Comparison of ENCODE assay signal across 10 mouse cellular contexts in genomic region chr5:41762947-41763730, GRCm38 (mm10). TPM values are rescaled to one million over a fixed set of nuclear protein-coding genes. Genes with fewer than 3 reads are reported as not detected.
DNase-seq lines count a peak whose midpoint lies in the region; ATAC-seq and TF ChIP-seq lines count a peak whose summit lies in the region.
"Had no signal": no experiment of that assay in that cellular context is flagged by ENCODE, and none has a peak within 500 bp of the region (broad histone marks: within the 10 kb centered on the region; RNA-seq: fewer than 3 reads in every experiment).

No protein-coding gene starts in this region.

- ATAC-seq in embryonic facial prominence, embryonic 14.5 days (ENCODE audit: low read depth), result 0 out of 2 replicates have a peak, but pooled peaks have one; percentile 23
- ATAC-seq in limb, embryonic 13.5 days (ENCODE audit: low FRiP score, low read depth), result peak; percentile 42

- intact Hi-C loops in heart, postnatal 10 days (cut with DNase I), result no loop called here
- intact Hi-C loops in left cerebral cortex, adult 2 months (cut with DNase I), result no loop called here

- peak overlapping the region; percentile 65 for H3K4me2 ChIP-seq in embryonic facial prominence, embryonic 14.5 days (ENCODE audit: low read depth, low read length)
- H3K4me2 ChIP-seq in limb, embryonic 13.5 days (replicated peaks), result peak overlapping the region; percentile 75

- no peak for TF ChIP-seq CTCF in E14TG2a.4 (conservative IDR thresholded peaks at IDR 0.05; ENCODE audit: low read length)
- no peak for TF ChIP-seq CTCF in left cerebral cortex, adult 2 months (IDR thresholded peaks at IDR 0.05)

- peak overlapping the region; percentile 53 for H3K9ac ChIP-seq in embryonic facial prominence, embryonic 14.5 days (ENCODE audit: low read depth, low read length)
- peak overlapping the region; percentile 80 for H3K9ac ChIP-seq in limb, embryonic 13.5 days

- peak overlapping the region; percentile 63 for H3K4me3 ChIP-seq in heart, embryonic 10.5 days
- peak overlapping the region; percentile 79 for H3K4me3 ChIP-seq in E14TG2a.4 (replicated peaks; ENCODE audit: low read length)
- H3K4me3 ChIP-seq in embryonic facial prominence, embryonic 14.5 days (ENCODE audit: low read depth, low read length), result peak overlapping the region; percentile 44
- H3K4me3 ChIP-seq in limb, embryonic 13.5 days, result peak overlapping the region; percentile 56
- no peak overlapping the region for H3K4me3 ChIP-seq in left cerebral cortex, adult 2 months

- H3K4me1 ChIP-seq in heart, embryonic 10.5 days, result peaks cover 34% of the 10 kb centered on the region
- peaks cover 59% of the 10 kb centered on the region for H3K4me1 ChIP-seq in E14TG2a.4 (replicated peaks; ENCODE audit: low read depth, low read length)
- peaks cover 18% of the 10 kb centered on the region; the same call in 1 of the 2 replicates for H3K4me1 ChIP-seq in embryonic facial prominence, embryonic 14.5 days (ENCODE audit: control insufficient read depth, insufficient read depth, low read length)
- H3K4me1 ChIP-seq in limb, embryonic 13.5 days, result peaks cover 38% of the 10 kb centered on the region

- no peaks in the 10 kb centered on the region for H3K36me3 ChIP-seq in heart, embryonic 10.5 days
- H3K36me3 ChIP-seq in E14TG2a.4 (ENCODE audit: insufficient read depth, low read length), result no peaks in the 10 kb centered on the region
- no peaks in the 10 kb centered on the region for H3K36me3 ChIP-seq in embryonic facial prominence, embryonic 14.5 days (ENCODE audit: control insufficient read depth, insufficient read depth, low read length)
- 0 out of 2 replicates have a peak, but pooled peaks cover 3% of the 10 kb centered on the region for H3K36me3 ChIP-seq in limb, embryonic 13.5 days

- no peak overlapping the region for H3K27ac ChIP-seq in heart, embryonic 10.5 days
- no peak overlapping the region for H3K27ac ChIP-seq in embryonic facial prominence, embryonic 14.5 days (replicated peaks; ENCODE audit: low read depth, low read length)
- peak overlapping the region; percentile 73; the same call in 1 of the 2 replicates for H3K27ac ChIP-seq in limb, embryonic 13.5 days
- no peak overlapping the region for H3K27ac ChIP-seq in left cerebral cortex, adult 2 months

- no peak for DNase-seq in heart, embryonic 10.5 days (ENCODE audit: low spot score)
- DNase-seq in heart, postnatal 10 days, result no peak
- DNase-seq in embryonic facial prominence, embryonic 14.5 days (ENCODE audit: low spot score), result no peak
- DNase-seq in left cerebral cortex, adult 2 months (ENCODE audit: extremely low spot score in 1 of 2, low spot score in 2 of 2), result no peak
- no peak for DNase-seq in urinary bladder, adult 18-20 months (ENCODE audit: low spot score in 2 of 2)
- no peak for DNase-seq in retina, embryonic 14.5 days (ENCODE audit: low spot score)

- 1% methylated on average over 41 of the region's 41 CpGs for WGBS in heart, embryonic 10.5 days
- 1% methylated on average over 31 of the region's 41 CpGs for WGBS in embryonic facial prominence, embryonic 14.5 days
- WGBS in limb, embryonic 13.5 days, result 2% methylated on average over 41 of the region's 41 CpGs

- H3K9me3 ChIP-seq in heart, embryonic 10.5 days, result no peaks in the 10 kb centered on the region
- H3K9me3 ChIP-seq in E14TG2a.4 (ENCODE audit: low read length), result no peaks in the 10 kb centered on the region
- H3K9me3 ChIP-seq in embryonic facial prominence, embryonic 14.5 days (ENCODE audit: control insufficient read depth, low read length), result no peaks in the 10 kb centered on the region
- H3K9me3 ChIP-seq in limb, embryonic 13.5 days, result no peaks in the 10 kb centered on the region

- H3K27me3 ChIP-seq in heart, embryonic 10.5 days (ENCODE audit: insufficient read depth, poor library complexity, severe bottlenecking), result peaks cover 96% of the 10 kb centered on the region
- peaks cover 94% of the 10 kb centered on the region for H3K27me3 ChIP-seq in E14TG2a.4 (ENCODE audit: insufficient read depth, low read length)
- peaks cover 96% of the 10 kb centered on the region for H3K27me3 ChIP-seq in embryonic facial prominence, embryonic 14.5 days (replicated peaks; ENCODE audit: control insufficient read depth, insufficient read depth, low read length)
- H3K27me3 ChIP-seq in limb, embryonic 13.5 days, result peaks cover 91% of the 10 kb centered on the region

RNA-seq across cellular contexts. Expression of gene Nkx3-2, which starts 1.2 kb away (rescaled TPM):
- 0.48 and 2.7 TPM in 2 replicates for polyA plus RNA-seq in heart, embryonic 10.5 days (2016; fragmentation: Nextera tagmentation; extraction: Ambion mirVana)
- not detected for total RNA-seq in heart, postnatal 10 days (2021)
- 1.2 and 1.6 TPM in 2 replicates for polyA plus RNA-seq in embryonic facial prominence, embryonic 14.5 days (2014; fragmentation: Nextera tagmentation; extraction: Ambion mirVana)
- polyA plus RNA-seq in limb, embryonic 13.5 days (2015; fragmentation: Nextera tagmentation; extraction: Ambion mirVana), result 5.2 and 5.7 TPM in 2 replicates
- not detected for total RNA-seq in left cerebral cortex, adult 2 months (2021)
- total RNA-seq: MEL had no signal
- polyA plus RNA-seq: gonadal fat pad, adult 2 months had no signal

RNA-seq across cellular contexts. Expression of gene Rab28, which starts 55.2 kb away (rescaled TPM):
- 36.1 and 48.1 TPM in 2 replicates for polyA plus RNA-seq in heart, embryonic 10.5 days (2016; fragmentation: Nextera tagmentation; extraction: Ambion mirVana)
- total RNA-seq in heart, postnatal 10 days (2021), result 10 to 100 TPM; 56.4 to 59.5 TPM
- polyA plus RNA-seq in embryonic facial prominence, embryonic 14.5 days (2014; fragmentation: Nextera tagmentation; extraction: Ambion mirVana), result 72.4 and 77.4 TPM in 2 replicates
- 87.4 and 90.1 TPM in 2 replicates for polyA plus RNA-seq in limb, embryonic 13.5 days (2015; fragmentation: Nextera tagmentation; extraction: Ambion mirVana)
- 10 to 100 TPM; 76.4 to 83.0 TPM for total RNA-seq in left cerebral cortex, adult 2 months (2021)
